Mouse (Mus musculus): Measurements from ENCODE around the gene Tmem39a.

- TF ChIP-seq CTCF (IDR thresholded peaks at IDR 0.05; ENCODE audit: low read depth) = 0 out of 2 replicates have a peak, but pooled peaks have one; percentile 16
- no peak for TF ChIP-seq EP300 (IDR thresholded peaks at IDR 0.05; ENCODE audit: low read depth)
These were observed 63.8 kb downstream of the Tmem39a start for GRCm38 (mm10) chr16:38622283-38622682.
